Mouse (Mus musculus) small intestine, adult 2 months (tissue): ENCODE measurements around the gene Ppcs. TPM values are rescaled to one million over a fixed set of nuclear protein-coding genes. Genes with fewer than 3 reads are reported as not detected.

Source experiments
- H3K27ac ChIP-seq: fragments of 200-500 bp; 2 replicates; pipeline ENCODE4 v1.5.1; 2012; ENCODE audit warnings: low read depth, low read length, control low read depth, inconsistent platforms; ENCODE audit not compliant: insufficient read depth
- H3K27me3 ChIP-seq: fragments of 200-500 bp; 2 replicates; pipeline ENCODE4 v1.6.1; 2012; ENCODE audit warnings: mild to moderate bottlenecking, moderate library complexity, low read length, inconsistent platforms; ENCODE audit not compliant: control insufficient read depth, insufficient read depth
- H3K36me3 ChIP-seq: fragments of 200-500 bp; 2 replicates; pipeline ENCODE4 v1.6.1; 2012; ENCODE audit warnings: mild to moderate bottlenecking, low read length, control low read depth, inconsistent platforms; ENCODE audit not compliant: control insufficient read depth, insufficient read depth
- H3K4me1 ChIP-seq: fragments of 200-500 bp; 2 replicates; pipeline ENCODE4 v1.6.1; 2012; ENCODE audit warnings: low read length, inconsistent platforms, mixed read lengths; ENCODE audit not compliant: control insufficient read depth, insufficient read depth, insufficient read length
- H3K4me3 ChIP-seq: fragments of 200-500 bp; 2 replicates; pipeline ENCODE4 v1.5.1; 2012; ENCODE audit warnings: low read depth, mild to moderate bottlenecking, control low read depth, inconsistent platforms, low read length, moderate library complexity
- CTCF ChIP-seq: fragments of 200-500 bp; IDR thresholded peaks from 2 replicates; pipeline ENCODE4 v1.5.1; 2012; ENCODE audit warnings: low read depth, mild to moderate bottlenecking, control low read depth, inconsistent platforms, low read length, moderate library complexity, mixed read lengths; ENCODE audit not compliant: insufficient replicate concordance, insufficient read length; ENCODE audit errors: extremely low read depth
- POLR2A ChIP-seq: fragments of 200-500 bp; IDR thresholded peaks from 2 replicates; pipeline ENCODE4 v1.6.1; 2012; ENCODE audit warnings: low read depth, mild to moderate bottlenecking, control low read depth, inconsistent platforms, low read length, moderate library complexity
- WGBS: fragments of 180-500 bp; shearing (Covaris S2); methylation state at CpG from one replicate; pipeline ENCODE4 v1.1.7; 2018; 5-methylcytosine and 5-hydroxymethylcytosine counted together
- polyA plus RNA-seq: library from polyadenylated mRNA; depleted of rRNA; stranded (reverse); fragments of >200 nt; gene quantifications from 2 replicates; pipeline ENCODE4 v1.2.3, GENCODE M21; 2012

Ppcs gene
- polyA plus RNA-seq, 1 experiment: 24.7 TPM

- Histone ChIP-seq H3K36me3 (no peaks in the 10 kb centered on the region), H3K27ac (no peak overlapping the region), H3K4me1 (peaks cover 6% of the 10 kb centered on the region; the same call in 1 of the 2 replicates), H3K4me3 (no peak overlapping the region), H3K27me3 (no peaks in the 10 kb centered on the region)
- WGBS: 70% methylated on average over 8 of the region's 8 CpGs
- TF ChIP-seq POLR2A (no peak), CTCF (no peak)
Observed at GRCm38 (mm10) chr4:119460728-119461141, 38.5 kb upstream of the Ppcs start.

DNA sequence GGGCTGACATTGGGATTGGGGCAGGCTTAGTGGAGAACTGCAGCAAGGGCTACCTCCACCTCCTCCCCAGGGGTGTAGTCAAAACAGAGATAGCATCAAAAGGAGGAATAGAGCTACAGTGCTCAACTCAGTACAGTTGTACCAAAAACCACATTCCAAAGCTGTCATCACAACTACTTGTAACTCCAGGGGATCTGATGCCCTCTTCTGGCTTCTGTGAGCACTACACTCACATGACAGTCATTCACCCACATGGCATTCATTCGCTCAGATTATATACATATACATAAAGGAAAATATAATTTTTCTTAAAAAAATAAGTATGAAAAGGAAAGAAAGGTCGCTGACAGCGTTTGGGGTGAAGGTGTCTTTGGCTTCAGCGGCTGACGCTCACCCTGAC is 38.1 kb upstream of the Ppcs start:
- Histone ChIP-seq H3K4me3 (no peak overlapping the region), H3K4me1 (peaks cover 6% of the 10 kb centered on the region; the same call in 1 of the 2 replicates), H3K27ac (no peak overlapping the region), H3K36me3 (no peaks in the 10 kb centered on the region), H3K27me3 (no peaks in the 10 kb centered on the region)
- 62% methylated on average over 5 of the region's 5 CpGs for WGBS
- no peak for TF ChIP-seq CTCF
- no peak for TF ChIP-seq POLR2A

- H3K36me3 ChIP-seq: no peaks in the 10 kb centered on the region
- no peak overlapping the region for H3K27ac ChIP-seq
- H3K4me3 ChIP-seq: no peak overlapping the region
- WGBS: 26% methylated on average over 6 of the region's 6 CpGs
- TF ChIP-seq CTCF: no peak
- no peak for TF ChIP-seq POLR2A
- no peaks in the 10 kb centered on the region for H3K27me3 ChIP-seq
- H3K4me1 ChIP-seq: no peaks in the 10 kb centered on the region
Observed at GRCm38 (mm10) chr4:119453533-119453932, 31.3 kb upstream of the Ppcs start.

DNA sequence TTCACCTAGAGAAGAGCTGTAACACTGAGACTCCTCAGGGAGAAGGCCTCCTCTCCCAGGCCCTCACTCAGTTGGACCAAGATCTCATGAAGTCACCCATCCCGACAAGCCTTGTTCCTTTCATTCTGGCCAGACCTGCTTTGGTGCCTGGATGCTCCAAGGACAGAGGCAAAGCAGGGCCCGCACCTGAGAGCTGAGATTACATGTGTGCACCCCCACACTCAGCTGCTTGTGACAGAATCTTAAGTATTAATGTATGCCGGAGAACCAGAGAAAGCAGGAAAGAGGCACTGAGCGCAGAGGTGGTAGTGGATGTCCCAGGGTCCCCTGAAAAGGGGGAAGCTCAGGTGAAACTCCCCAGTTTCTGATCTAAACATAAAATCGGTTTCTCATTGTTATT is 30.9 kb upstream of the Ppcs start:
- H3K36me3 ChIP-seq: no peaks in the 10 kb centered on the region
- 67% methylated on average over 5 of the region's 5 CpGs for WGBS
- H3K4me3 ChIP-seq: no peak overlapping the region
- no peak overlapping the region for H3K27ac ChIP-seq
- no peaks in the 10 kb centered on the region for H3K4me1 ChIP-seq
- TF ChIP-seq POLR2A: no peak
- no peak for TF ChIP-seq CTCF
- H3K27me3 ChIP-seq: no peaks in the 10 kb centered on the region

DNA sequence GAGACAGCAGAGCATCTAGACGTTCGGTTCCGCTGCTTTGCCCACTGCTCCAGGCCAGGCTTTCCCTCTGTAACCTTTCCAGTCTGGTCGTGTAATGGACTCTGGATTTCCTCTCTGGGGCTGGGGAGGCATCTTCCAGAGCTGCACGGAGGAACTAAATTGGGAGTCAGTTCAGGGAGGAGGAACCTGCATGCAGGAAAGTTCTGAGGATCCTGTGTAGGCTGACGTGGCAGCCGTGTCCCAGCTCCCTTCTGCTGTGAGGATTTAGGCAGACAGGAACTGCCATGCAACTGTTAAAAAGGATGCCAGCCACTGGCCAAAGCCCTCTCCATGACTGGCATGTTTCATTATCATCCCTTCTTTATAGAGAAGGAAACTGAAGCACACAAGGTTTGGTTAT is 28.2 kb upstream of the Ppcs start:
- H3K36me3 ChIP-seq: no peaks in the 10 kb centered on the region
- no peak for TF ChIP-seq CTCF
- TF ChIP-seq POLR2A: no peak
- H3K4me1 ChIP-seq: no peaks in the 10 kb centered on the region
- 65% methylated on average over 7 of the region's 7 CpGs for WGBS
- H3K4me3 ChIP-seq: no peak overlapping the region
- no peaks in the 10 kb centered on the region for H3K27me3 ChIP-seq
- no peak overlapping the region for H3K27ac ChIP-seq

DNA sequence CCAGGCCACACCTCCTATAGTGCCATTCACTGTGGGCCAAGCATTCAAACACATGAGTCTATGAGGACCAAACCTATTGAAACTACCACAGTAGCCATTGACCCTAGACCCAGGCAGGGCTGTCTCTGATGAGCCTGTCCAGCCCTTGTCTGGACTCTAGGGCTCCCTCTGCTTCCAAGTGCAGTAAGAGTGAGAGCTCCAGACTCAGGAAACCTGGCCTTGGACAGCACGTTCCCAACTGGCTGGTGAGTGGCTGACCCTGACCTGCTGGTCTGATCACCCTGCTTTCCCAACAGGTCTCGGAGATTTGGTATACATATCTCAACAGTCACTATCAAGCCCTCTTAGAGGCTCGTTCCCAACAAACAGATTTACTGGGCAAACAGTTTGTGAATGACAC is 25.6 kb upstream of the Ppcs start:
- no peak for TF ChIP-seq CTCF
- no peak for TF ChIP-seq POLR2A
- WGBS: 70% methylated on average over 3 of the region's 3 CpGs

DNA sequence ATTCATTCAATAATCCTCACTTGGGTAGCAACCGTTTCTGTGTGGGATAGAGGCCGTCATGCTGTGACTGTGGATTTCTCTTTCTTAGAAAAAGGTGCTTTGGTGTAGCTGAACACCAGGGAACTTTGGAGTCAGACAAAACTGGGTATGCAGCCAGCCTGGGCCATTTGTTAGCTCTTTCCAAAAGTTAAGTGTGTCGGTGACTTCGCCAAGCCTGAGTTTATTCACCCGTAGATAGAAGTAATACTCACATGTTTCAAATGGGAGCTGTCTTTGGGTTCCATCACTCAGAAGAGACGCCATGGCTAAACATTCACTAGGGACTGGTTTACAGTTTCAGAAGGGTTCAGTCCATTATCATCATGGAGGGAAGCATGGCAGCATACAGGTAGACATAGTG is 25.0 kb upstream of the Ppcs start:
- WGBS: 92% methylated on average over 6 of the region's 6 CpGs
- TF ChIP-seq CTCF: no peak
- no peak for TF ChIP-seq POLR2A
- no peak overlapping the region for H3K27ac ChIP-seq
- H3K27me3 ChIP-seq: no peaks in the 10 kb centered on the region
- H3K4me3 ChIP-seq: no peak overlapping the region
- no peaks in the 10 kb centered on the region for H3K36me3 ChIP-seq
- H3K4me1 ChIP-seq: no peaks in the 10 kb centered on the region

More for the DNA sequence above, 25.6 kb upstream of the Ppcs start:
- no peaks in the 10 kb centered on the region for H3K27me3 ChIP-seq
- H3K36me3 ChIP-seq: no peaks in the 10 kb centered on the region
- H3K4me3 ChIP-seq: no peak overlapping the region
- no peaks in the 10 kb centered on the region for H3K4me1 ChIP-seq
- H3K27ac ChIP-seq: no peak overlapping the region

DNA sequence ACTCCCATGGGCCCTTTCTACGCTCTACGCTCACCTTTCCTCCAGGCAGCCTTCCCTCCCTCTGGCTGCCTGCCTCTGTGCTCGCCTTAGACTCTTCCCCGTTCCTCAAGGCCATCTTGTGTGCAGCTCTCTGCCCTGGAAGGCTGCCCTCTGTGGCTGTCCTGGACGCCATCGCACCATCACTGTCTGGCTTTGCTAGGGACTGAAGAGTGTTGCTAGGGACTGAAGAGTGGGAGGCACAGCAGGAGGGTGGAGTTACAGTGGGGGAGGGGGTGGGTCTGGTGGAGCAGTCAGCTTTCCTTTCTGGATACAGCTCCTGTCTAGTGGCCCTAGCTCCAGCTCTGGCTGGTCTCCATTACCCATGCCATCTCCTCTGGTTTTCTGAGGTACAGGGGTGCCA is 20.3 kb upstream of the Ppcs start:
- 51% methylated on average over 6 of the region's 6 CpGs for WGBS
- TF ChIP-seq POLR2A: no peak
- no peak for TF ChIP-seq CTCF
- Histone ChIP-seq H3K27ac (no peak overlapping the region), H3K4me3 (no peak overlapping the region), H3K27me3 (no peaks in the 10 kb centered on the region), H3K36me3 (no peaks in the 10 kb centered on the region), H3K4me1 (no peaks in the 10 kb centered on the region)
